ENCODE assay signal across 8 mouse cellular contexts in genomic region chr11:98027785-98028184, GRCm38 (mm10). TPM values are rescaled to one million over a fixed set of nuclear protein-coding genes. Genes with fewer than 3 reads are reported as not detected.
DNase-seq lines count a peak whose midpoint lies in the region; ATAC-seq and TF ChIP-seq lines count a peak whose summit lies in the region.

No protein-coding gene starts in this region.

- no peak for TF ChIP-seq CTCF in CH12.LX (conservative IDR thresholded peaks at IDR 0.05 in 1 of 2, IDR thresholded peaks at IDR 0.05 in 1 of 2; ENCODE audit: low read depth in 2 of 2, low read length in 2 of 2)

- in situ Hi-C loops in CH12.LX (cut with MboI; ENCODE audit: low pct_ligation_motif_present, low pct_unique_long_range_greater_than_20kb, low sequenced_read_pairs): loop anchor here (5.0 kb wide), 2 partner anchors 35 to 55 kb away; no protein-coding TSS in a partner anchor

- DNase-seq in heart, embryonic 10.5 days (ENCODE audit: low spot score): no peak
- no peak for DNase-seq in heart, adult 9 months (ENCODE audit: low spot score in 2 of 2)
- no peak for DNase-seq in CH12.LX (ENCODE audit: extremely low read depth)
- DNase-seq in forebrain, embryonic 14.5 days (ENCODE audit: low spot score): no peak
- DNase-seq in frontal cortex, postnatal 25 days (ENCODE audit: low spot score in 2 of 2): no peak
- DNase-seq in left cerebral cortex, adult 8-10 months (ENCODE audit: low spot score in 2 of 2): no peak
- no peak for DNase-seq in gastrocnemius, postnatal 10 days

- H3K36me3 ChIP-seq in heart, embryonic 10.5 days: peaks cover 36% of the 10 kb centered on the region
- H3K36me3 ChIP-seq in CH12.LX (replicated peaks in 1 of 2; ENCODE audit: control insufficient read depth in 1 of 2, insufficient read depth in 1 of 2, low read length in 1 of 2): peaks cover 33 to 39% of the 10 kb centered on the region in 2 experiments
- H3K36me3 ChIP-seq in forebrain, embryonic 14.5 days (ENCODE audit: control insufficient read depth, insufficient read depth, low read length): peaks cover 35% of the 10 kb centered on the region
- peaks cover 31% of the 10 kb centered on the region for H3K36me3 ChIP-seq in liver, embryonic 15.5 days (replicated peaks)

- TF ChIP-seq POLR2A in CH12.LX (IDR thresholded peaks at IDR 0.05; ENCODE audit: low read depth, low read length): no peak

- ATAC-seq in forebrain, embryonic 14.5 days: no peak
- ATAC-seq in liver, embryonic 15.5 days (ENCODE audit: insufficient read depth): no peak

- peak overlapping the region; percentile 100 for H3K27ac ChIP-seq in heart, embryonic 10.5 days
- H3K27ac ChIP-seq in CH12.LX (ENCODE audit: insufficient read depth, low read depth): no peak overlapping the region
- no peak overlapping the region for H3K27ac ChIP-seq in forebrain, embryonic 14.5 days (ENCODE audit: low read depth, low read length)
- no peak overlapping the region for H3K27ac ChIP-seq in liver, embryonic 15.5 days (replicated peaks)

- no peaks in the 10 kb centered on the region for H3K27me3 ChIP-seq in heart, embryonic 10.5 days (ENCODE audit: insufficient read depth, poor library complexity, severe bottlenecking)
- no peaks in the 10 kb centered on the region for H3K27me3 ChIP-seq in CH12.LX (replicated peaks)
- no peaks in the 10 kb centered on the region for H3K27me3 ChIP-seq in forebrain, embryonic 14.5 days (replicated peaks; ENCODE audit: control insufficient read depth, insufficient read depth, low read length)
- peaks cover 12% of the 10 kb centered on the region for H3K27me3 ChIP-seq in liver, embryonic 15.5 days

- H3K79me2 ChIP-seq in CH12.LX (replicated peaks; ENCODE audit: control insufficient read depth, extremely low read depth, insufficient read depth, poor library complexity, severe bottlenecking): peaks cover 23% of the 10 kb centered on the region

- H3K4me3 ChIP-seq in heart, embryonic 10.5 days: peak overlapping the region; percentile 100
- peak overlapping the region; percentile 92 to 99 (median 98) for H3K4me3 ChIP-seq in CH12.LX (replicated peaks in 1 of 3; ENCODE audit: low read depth in 2 of 3, low read length in 2 of 3, poor library complexity in 1 of 3)
- H3K4me3 ChIP-seq in forebrain, embryonic 14.5 days (ENCODE audit: low read depth, low read length): peak overlapping the region; percentile 99
- H3K4me3 ChIP-seq in liver, embryonic 15.5 days (replicated peaks): peak overlapping the region; percentile 94

- peak overlapping the region; percentile 94 for H3K9ac ChIP-seq in CH12.LX (ENCODE audit: insufficient read depth, low read depth)
- peak overlapping the region; percentile 99 for H3K9ac ChIP-seq in forebrain, embryonic 14.5 days (ENCODE audit: low read length)
- peak overlapping the region; percentile 97 for H3K9ac ChIP-seq in liver, embryonic 15.5 days

- H3K4me2 ChIP-seq in CH12.LX (ENCODE audit: insufficient read depth, low read depth, poor library complexity, severe bottlenecking): peak overlapping the region; percentile 53
- H3K4me2 ChIP-seq in forebrain, embryonic 14.5 days (ENCODE audit: low read length): peak overlapping the region; percentile 97
- peak overlapping the region; percentile 87 for H3K4me2 ChIP-seq in liver, embryonic 15.5 days

- dilution Hi-C loops in CH12.LX (cut with MboI; ENCODE audit: extremely low pct_ligation_motif_present, extremely low pct_unique_long_range_greater_than_20kb, low sequenced_read_pairs): no loop called here

- TF ChIP-seq RAD21 in CH12.LX (IDR thresholded peaks at IDR 0.05; ENCODE audit: low read depth, low read length): no peak

- peaks cover 18% of the 10 kb centered on the region for H3K4me1 ChIP-seq in heart, embryonic 10.5 days
- H3K4me1 ChIP-seq in CH12.LX (ENCODE audit: control insufficient read depth in 1 of 2, insufficient read depth in 2 of 2): peaks cover 8 to 39% of the 10 kb centered on the region in 2 experiments
- H3K4me1 ChIP-seq in forebrain, embryonic 14.5 days (ENCODE audit: control insufficient read depth, insufficient read depth, low read length): peaks cover 15% of the 10 kb centered on the region
- H3K4me1 ChIP-seq in liver, embryonic 15.5 days (replicated peaks): peaks cover 29% of the 10 kb centered on the region

- no peaks in the 10 kb centered on the region for H3K9me3 ChIP-seq in heart, embryonic 10.5 days
- H3K9me3 ChIP-seq in CH12.LX (replicated peaks; ENCODE audit: low read length): no peaks in the 10 kb centered on the region
- H3K9me3 ChIP-seq in forebrain, embryonic 14.5 days (replicated peaks; ENCODE audit: control insufficient read depth, low read length): no peaks in the 10 kb centered on the region
- H3K9me3 ChIP-seq in liver, embryonic 15.5 days (replicated peaks): no peaks in the 10 kb centered on the region

- 18% methylated on average over 7 of the region's 7 CpGs for WGBS in heart, embryonic 10.5 days
- 24% methylated on average over 7 of the region's 7 CpGs for WGBS in forebrain, embryonic 14.5 days
- WGBS in liver, embryonic 15.5 days (ENCODE audit: insufficient replicate concordance): 7% methylated on average over 7 of the region's 7 CpGs

- no peak for TF ChIP-seq EP300 in CH12.LX (IDR thresholded peaks at IDR 0.05; ENCODE audit: low read length)

TF ChIP-seq in CH12.LX, 34 proteins besides CTCF, POLR2A, EP300 and RAD21:
- TF ChIP-seq POLR2AphosphoS2 (IDR thresholded peaks at IDR 0.05; ENCODE audit: low read depth, low read length) (peak; percentile 52; the same call in 1 of the 2 replicates), PAX5 (IDR thresholded peaks at IDR 0.05; ENCODE audit: low read length) (no peak), UBTF (IDR thresholded peaks at IDR 0.05; ENCODE audit: low read depth, low read length) (0 out of 2 replicates have a peak, but pooled peaks have one; percentile 4), JUND (conservative IDR thresholded peaks at IDR 0.05; ENCODE audit: low read depth, low read length) (no peak)

RNA-seq across cellular contexts. Expression of gene Rpl19, which starts 1.3 kb away (rescaled TPM):
- polyA plus RNA-seq in heart, embryonic 10.5 days (2016; fragmentation: Nextera tagmentation; extraction: Ambion mirVana): 867 and 1,011 TPM in 2 replicates
- total RNA-seq in CH12.LX (2012; rRNA removed): 5,182 and 5,259 TPM in 2 replicates
- total RNA-seq in CH12.LX (2014; rRNA removed): 3,446 and 3,465 TPM in 2 replicates
- polyA plus RNA-seq in CH12.LX (2012; ENCODE audit: insufficient read length, low read depth): 2,949 and 3,228 TPM in 2 replicates
- 787 and 932 TPM in 2 replicates for polyA plus RNA-seq in forebrain, embryonic 14.5 days (2014; fragmentation: Nextera tagmentation; extraction: Ambion mirVana)
- polyA plus RNA-seq in liver, embryonic 15.5 days (2015; fragmentation: Nextera tagmentation; extraction: Ambion mirVana): 535 and 549 TPM in 2 replicates
- 100 to 1,000 TPM; 564 to 674 (median 627) TPM for total RNA-seq in left cerebral cortex, adult 8-10 months (2022)
- 100 to 1,000 TPM; 848 to 925 TPM for total RNA-seq in gastrocnemius, postnatal 10 days (2021)

RNA-seq across cellular contexts. Expression of gene Cacnb1, which starts 5.0 kb away (rescaled TPM):
- 4.6 and 5.3 TPM in 2 replicates for polyA plus RNA-seq in heart, embryonic 10.5 days (2016; fragmentation: Nextera tagmentation; extraction: Ambion mirVana)
- total RNA-seq in CH12.LX (2012; rRNA removed): 0.46 and 0.55 TPM in 2 replicates
- total RNA-seq in CH12.LX (2014; rRNA removed): 0.12 TPM in 1 of 2 replicates, not detected in the other
- polyA plus RNA-seq in CH12.LX (2012; ENCODE audit: insufficient read length, low read depth): 0.36 and 0.59 TPM in 2 replicates
- 22.1 and 29.2 TPM in 2 replicates for polyA plus RNA-seq in forebrain, embryonic 14.5 days (2014; fragmentation: Nextera tagmentation; extraction: Ambion mirVana)
- 1.1 and 1.6 TPM in 2 replicates for polyA plus RNA-seq in liver, embryonic 15.5 days (2015; fragmentation: Nextera tagmentation; extraction: Ambion mirVana)
- 100 to 1,000 TPM; 127 to 142 (median 137) TPM for total RNA-seq in left cerebral cortex, adult 8-10 months (2022)
- total RNA-seq in gastrocnemius, postnatal 10 days (2021): 100 to 1,000 TPM; 313 to 347 TPM

RNA-seq across cellular contexts. Expression of gene Stac2, which starts 25.5 kb away (rescaled TPM):
- polyA plus RNA-seq in heart, embryonic 10.5 days (2016; fragmentation: Nextera tagmentation; extraction: Ambion mirVana): 0.21 and 0.34 TPM in 2 replicates
- not detected in 2 replicates for total RNA-seq in CH12.LX (2012; rRNA removed)
- total RNA-seq in CH12.LX (2014; rRNA removed): not detected in 2 replicates
- 0.07 and 0.11 TPM in 2 replicates for polyA plus RNA-seq in CH12.LX (2012; ENCODE audit: insufficient read length, low read depth)
- 1.1 and 2.4 TPM in 2 replicates for polyA plus RNA-seq in forebrain, embryonic 14.5 days (2014; fragmentation: Nextera tagmentation; extraction: Ambion mirVana)
- polyA plus RNA-seq in liver, embryonic 15.5 days (2015; fragmentation: Nextera tagmentation; extraction: Ambion mirVana): 0.06 TPM in 1 of 2 replicates, not detected in the other
- 100 to 1,000 TPM in 1 of 4 experiments, 10 to 100 TPM in 3; 83.1 to 109 (median 94.1) TPM for total RNA-seq in left cerebral cortex, adult 8-10 months (2022)
- total RNA-seq in gastrocnemius, postnatal 10 days (2021): under 1 TPM; 0.26 to 0.36 TPM

RNA-seq across cellular contexts. Expression of gene Arl5c, which starts 31.8 kb away (rescaled TPM):
- 9.8 and 15.7 TPM in 2 replicates for polyA plus RNA-seq in heart, embryonic 10.5 days (2016; fragmentation: Nextera tagmentation; extraction: Ambion mirVana)
- 28.2 and 28.5 TPM in 2 replicates for total RNA-seq in CH12.LX (2012; rRNA removed)
- 32.2 and 33.1 TPM in 2 replicates for total RNA-seq in CH12.LX (2014; rRNA removed)
- 36.1 and 45.5 TPM in 2 replicates for polyA plus RNA-seq in CH12.LX (2012; ENCODE audit: insufficient read length, low read depth)
- polyA plus RNA-seq in forebrain, embryonic 14.5 days (2014; fragmentation: Nextera tagmentation; extraction: Ambion mirVana): 2.8 and 4.8 TPM in 2 replicates
- polyA plus RNA-seq in liver, embryonic 15.5 days (2015; fragmentation: Nextera tagmentation; extraction: Ambion mirVana): 7.4 and 8.3 TPM in 2 replicates
- total RNA-seq in left cerebral cortex, adult 8-10 months (2022): 1 to 10 TPM; 1.5 to 2.1 (median 1.7) TPM
- total RNA-seq in gastrocnemius, postnatal 10 days (2021): 1 to 10 TPM in 1 of 2 experiments, under 1 TPM in 1; 0.82 to 1.8 TPM

RNA-seq across cellular contexts. Expression of gene Plxdc1, which starts 41.5 kb away (rescaled TPM):
- polyA plus RNA-seq in heart, embryonic 10.5 days (2016; fragmentation: Nextera tagmentation; extraction: Ambion mirVana): not detected in 2 replicates
- total RNA-seq in CH12.LX (2012; rRNA removed): 0.04 and 0.08 TPM in 2 replicates
- total RNA-seq in CH12.LX (2014; rRNA removed): not detected in 2 replicates
- polyA plus RNA-seq in CH12.LX (2012; ENCODE audit: insufficient read length, low read depth): 0.16 TPM in 1 of 2 replicates, not detected in the other
- polyA plus RNA-seq in forebrain, embryonic 14.5 days (2014; fragmentation: Nextera tagmentation; extraction: Ambion mirVana): 0.48 and 0.84 TPM in 2 replicates
- polyA plus RNA-seq in liver, embryonic 15.5 days (2015; fragmentation: Nextera tagmentation; extraction: Ambion mirVana): 0.74 and 0.75 TPM in 2 replicates
- 10 to 100 TPM; 41.2 to 46.2 (median 43.9) TPM for total RNA-seq in left cerebral cortex, adult 8-10 months (2022)
- 10 to 100 TPM in 1 of 2 experiments, 1 to 10 TPM in 1; 8.3 to 10.7 TPM for total RNA-seq in gastrocnemius, postnatal 10 days (2021)
